Mouse (Mus musculus): ENCODE measurements at regions not wholly inside any gene's neighbourhood (a gene's known extent, or its start where the extent isn't known, plus 50 kb on each side); places are given as distances from the start of the nearest gene placed in this dataset.

GRCm38 (mm10) chr17:67419956-67420711 lies 65.9 kb upstream of the Ptprm start:
- no peak for DNase-seq (ENCODE audit: low spot score)
- 88% methylated on average over 4 of the region's 4 CpGs for WGBS

GRCm38 (mm10) chr17:67412546-67413250 lies 58.4 kb upstream of the Ptprm start:
- no peaks in the 10 kb centered on the region for H3K27me3 ChIP-seq (ENCODE audit: control insufficient read depth, insufficient read depth, low read length)
- H3K4me2 ChIP-seq (ENCODE audit: low read depth, severe bottlenecking): no peak overlapping the region
- 92% methylated on average over 8 of the region's 8 CpGs for WGBS
- no peak overlapping the region for H3K27ac ChIP-seq (replicated peaks; ENCODE audit: low read depth, low read length)
- H3K4me1 ChIP-seq (ENCODE audit: control insufficient read depth, insufficient read depth, low read length): no peaks in the 10 kb centered on the region
- no peaks in the 10 kb centered on the region for H3K9me3 ChIP-seq (ENCODE audit: control insufficient read depth, low read length)
- no peak for DNase-seq (ENCODE audit: low spot score)
- ATAC-seq (ENCODE audit: insufficient number of reproducible peaks, low FRiP score, low TSS enrichment, low read depth): no peak
- H3K4me3 ChIP-seq (ENCODE audit: low read depth, low read length): no peak overlapping the region
- H3K36me3 ChIP-seq (ENCODE audit: control insufficient read depth, insufficient read depth, low read length): no peaks in the 10 kb centered on the region
- no peak overlapping the region for H3K9ac ChIP-seq (ENCODE audit: low read length)

More at GRCm38 (mm10) chr17:67419956-67420711, 65.9 kb upstream of the Ptprm start:
- Histone ChIP-seq H3K9ac (ENCODE audit: low read length) (no peak overlapping the region), H3K27me3 (ENCODE audit: control insufficient read depth, insufficient read depth, low read length) (no peaks in the 10 kb centered on the region), H3K4me3 (ENCODE audit: low read depth, low read length) (no peak overlapping the region), H3K4me1 (ENCODE audit: control insufficient read depth, insufficient read depth, low read length) (no peaks in the 10 kb centered on the region), H3K9me3 (ENCODE audit: control insufficient read depth, low read length) (no peaks in the 10 kb centered on the region), H3K36me3 (ENCODE audit: control insufficient read depth, insufficient read depth, low read length) (no peaks in the 10 kb centered on the region), H3K4me2 (ENCODE audit: low read depth, severe bottlenecking) (no peak overlapping the region), H3K27ac (replicated peaks; ENCODE audit: low read depth, low read length) (no peak overlapping the region)
- no peak for ATAC-seq (ENCODE audit: insufficient number of reproducible peaks, low FRiP score, low TSS enrichment, low read depth)

- Histone ChIP-seq H3K4me1 (ENCODE audit: control insufficient read depth, insufficient read depth, low read length) (no peaks in the 10 kb centered on the region), H3K27me3 (ENCODE audit: control insufficient read depth, insufficient read depth, low read length) (no peaks in the 10 kb centered on the region), H3K4me2 (ENCODE audit: low read depth, severe bottlenecking) (no peak overlapping the region), H3K27ac (replicated peaks; ENCODE audit: low read depth, low read length) (no peak overlapping the region), H3K4me3 (ENCODE audit: low read depth, low read length) (no peak overlapping the region), H3K9me3 (ENCODE audit: control insufficient read depth, low read length) (no peaks in the 10 kb centered on the region), H3K36me3 (ENCODE audit: control insufficient read depth, insufficient read depth, low read length) (no peaks in the 10 kb centered on the region), H3K9ac (ENCODE audit: low read length) (no peak overlapping the region)
- no peak for ATAC-seq (ENCODE audit: insufficient number of reproducible peaks, low FRiP score, low TSS enrichment, low read depth)
- no peak for DNase-seq (ENCODE audit: low spot score)
- 80% methylated on average over 2 of the region's 2 CpGs for WGBS
These were observed 55.7 kb upstream of the Ptprm start for GRCm38 (mm10) chr17:67409911-67410310.

DNA sequence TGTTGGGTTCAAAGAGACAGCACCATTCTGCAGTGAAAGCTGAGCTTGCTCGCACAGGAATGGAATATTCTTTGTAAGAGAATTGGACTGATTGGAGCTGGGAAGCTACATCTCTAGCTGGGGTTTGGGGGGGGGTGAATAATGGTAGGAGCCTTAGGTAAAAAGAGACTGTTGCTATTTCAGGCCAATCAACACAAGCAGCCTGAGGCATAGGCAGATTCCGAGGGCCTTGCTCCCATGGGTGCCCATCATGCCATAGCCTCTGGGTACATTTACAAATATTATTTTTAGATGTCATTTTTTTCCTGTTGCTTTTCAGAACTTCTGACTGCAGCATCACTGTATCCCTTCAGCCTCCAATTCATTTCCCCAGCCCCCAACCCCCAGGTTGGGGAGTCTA lies 51.7 kb upstream of the Ptprm start:
- ATAC-seq (ENCODE audit: insufficient number of reproducible peaks, low FRiP score, low TSS enrichment, low read depth) (no peak), DNase-seq (ENCODE audit: low spot score) (no peak)
- Histone ChIP-seq H3K27me3 (ENCODE audit: control insufficient read depth, insufficient read depth, low read length) (no peaks in the 10 kb centered on the region), H3K9ac (ENCODE audit: low read length) (no peak overlapping the region), H3K4me2 (ENCODE audit: low read depth, severe bottlenecking) (no peak overlapping the region), H3K4me1 (ENCODE audit: control insufficient read depth, insufficient read depth, low read length) (no peaks in the 10 kb centered on the region), H3K9me3 (ENCODE audit: control insufficient read depth, low read length) (no peaks in the 10 kb centered on the region), H3K4me3 (ENCODE audit: low read depth, low read length) (no peak overlapping the region), H3K36me3 (ENCODE audit: control insufficient read depth, insufficient read depth, low read length) (no peaks in the 10 kb centered on the region), H3K27ac (replicated peaks; ENCODE audit: low read depth, low read length) (no peak overlapping the region)
- 90% methylated on average over 2 of the region's 2 CpGs for WGBS

Measured in limb, embryonic 11.5 days (tissue).